Mouse (Mus musculus) spleen, postnatal 10 days (tissue): ENCODE data around the gene Abcc4.
A peak's percentile ranks its signal among the peaks of the same experiment; 100 is the strongest.

Experiments
- DNase-seq, 2 experiments: peaks; one replicate each; pipeline ENCODE4 v3.0.0; 2021 to 2022; ENCODE audit warnings: low spot score in 2 of 2

Abcc4 gene

GRCm38 (mm10) chr14:118705808-118706731 is at the start of gene Abcc4:
Abcc4 (minus strand) TSS chr14:118706219.
- peak; percentile 87 for DNase-seq

- peak in 1 of 2 experiments; percentile 9 for DNase-seq
Observed at GRCm38 (mm10) chr14:118751193-118751753, 45.3 kb upstream of the Abcc4 start.

- peak; percentile 41 to 53 for DNase-seq
Observed at GRCm38 (mm10) chr14:118750505-118751192, 44.6 kb upstream of the Abcc4 start.

- peak in 1 of 2 experiments; percentile 6 for DNase-seq
Observed at GRCm38 (mm10) chr14:118749715-118750114, 43.7 kb upstream of the Abcc4 start.

DNA sequence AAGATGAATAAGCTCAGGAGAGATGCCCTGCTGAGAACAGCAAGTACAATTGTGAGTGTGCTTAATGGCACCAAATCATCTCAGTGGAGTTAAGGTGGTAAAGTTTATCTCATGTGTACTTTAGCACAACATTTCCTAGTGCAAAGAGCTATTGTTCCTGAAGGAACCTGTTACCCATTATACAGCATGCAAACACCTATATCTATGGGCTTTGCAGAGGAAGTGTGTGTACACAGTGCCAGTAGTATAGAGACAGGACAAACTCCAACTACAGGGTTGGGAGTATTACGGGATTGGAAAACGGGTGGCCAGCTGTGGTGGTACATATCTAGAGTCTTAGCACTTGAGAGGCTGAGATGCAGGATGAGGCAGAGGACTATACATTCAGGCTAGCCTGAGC is 43.0 kb upstream of the Abcc4 start:
- peak in 1 of 2 experiments; percentile 2 for DNase-seq

DNA sequence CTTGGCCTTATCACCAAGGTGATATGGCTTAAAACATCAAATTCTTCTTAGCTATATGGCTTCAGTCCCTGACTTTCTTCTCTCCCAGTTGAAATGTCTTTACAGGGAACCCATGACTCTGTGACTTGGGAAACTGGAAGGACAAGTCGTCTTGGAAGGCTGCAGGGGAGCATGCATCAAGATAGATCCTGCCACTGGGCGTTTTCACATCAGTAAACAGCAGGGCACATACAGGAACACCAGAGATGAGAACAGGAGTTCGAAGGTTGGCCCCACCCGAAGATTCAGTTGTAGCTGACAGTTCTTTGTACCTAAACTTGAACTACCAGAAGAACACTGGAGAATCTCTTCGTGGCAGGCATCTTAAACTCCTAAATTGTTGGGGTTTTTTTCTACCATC is 36.8 kb upstream of the Abcc4 start:
- no peak for DNase-seq

DNA sequence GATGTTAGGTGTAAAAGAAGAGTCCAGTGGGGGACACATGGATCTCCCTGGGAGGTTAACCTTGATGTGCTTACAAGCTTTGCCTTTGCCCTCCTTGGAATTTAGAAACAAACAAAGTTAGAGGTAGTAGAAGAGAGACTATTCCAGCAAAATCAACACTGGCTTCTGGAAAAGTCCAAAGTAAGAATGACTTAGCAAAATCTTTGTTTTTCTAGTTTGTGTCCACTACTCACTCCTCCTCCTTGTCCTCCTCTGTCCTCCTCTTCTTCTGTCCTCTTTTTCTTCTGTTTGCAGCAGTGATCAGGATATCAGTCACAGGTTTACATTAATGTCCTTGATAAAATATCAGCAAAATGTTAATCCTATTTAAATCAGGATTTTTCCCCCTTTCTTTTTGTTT is 35.8 kb upstream of the Abcc4 start:
- no peak for DNase-seq

DNA sequence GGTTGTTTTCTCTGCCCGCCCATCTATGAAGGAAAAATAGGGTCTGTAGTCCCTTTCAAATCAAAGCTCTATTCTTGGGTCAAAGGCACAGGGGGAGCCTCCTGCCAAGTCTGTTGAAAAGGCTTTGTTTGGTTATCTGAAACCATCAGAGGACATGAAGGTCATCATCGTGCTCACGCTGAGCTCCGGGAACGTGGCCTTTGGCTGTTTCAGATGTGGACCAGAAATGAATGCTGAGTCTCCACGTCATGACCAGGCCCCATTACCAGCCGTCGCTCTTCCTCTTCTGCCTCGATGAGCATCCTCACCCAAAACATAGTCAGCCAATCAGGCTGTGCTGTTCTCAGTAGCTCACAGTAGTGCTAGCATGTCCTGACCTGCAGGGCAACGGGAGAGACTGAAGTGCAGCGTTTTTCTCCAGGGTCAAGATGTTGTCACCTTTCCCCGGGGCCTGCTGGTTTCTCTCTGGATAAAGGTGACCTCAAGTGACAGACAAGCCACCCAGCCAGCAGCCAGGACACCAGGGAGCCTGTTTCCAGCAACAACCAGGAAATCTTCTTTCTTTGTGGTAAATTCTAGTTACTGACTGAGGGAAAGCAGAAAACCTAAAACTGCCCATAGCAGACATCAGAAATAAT is 31.4 kb upstream of the Abcc4 start:
- peak in 1 of 2 experiments; percentile 10 for DNase-seq

GRCm38 (mm10) chr14:118735114-118735513 is 29.1 kb upstream of the Abcc4 start:
- no peak for DNase-seq

DNA sequence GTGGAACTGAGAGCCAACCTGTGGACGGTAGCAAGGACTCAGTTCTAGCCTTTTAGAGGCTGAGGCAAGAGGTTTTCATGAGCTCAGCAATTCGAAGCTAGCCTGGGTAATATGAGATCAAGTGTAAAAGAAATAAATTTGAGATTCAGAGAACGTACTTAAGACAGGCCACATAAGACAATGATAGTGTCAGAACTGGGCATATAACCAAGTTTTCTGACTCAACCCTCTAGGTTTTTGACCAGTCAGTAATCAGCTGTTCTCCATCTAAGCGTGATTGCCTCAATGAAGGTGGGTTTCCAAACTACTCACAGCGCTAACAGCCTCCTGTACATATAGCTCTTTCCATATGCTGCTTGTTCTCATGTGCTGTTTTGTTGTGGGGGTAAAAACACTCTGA is 27.1 kb upstream of the Abcc4 start:
- no peak for DNase-seq

DNA sequence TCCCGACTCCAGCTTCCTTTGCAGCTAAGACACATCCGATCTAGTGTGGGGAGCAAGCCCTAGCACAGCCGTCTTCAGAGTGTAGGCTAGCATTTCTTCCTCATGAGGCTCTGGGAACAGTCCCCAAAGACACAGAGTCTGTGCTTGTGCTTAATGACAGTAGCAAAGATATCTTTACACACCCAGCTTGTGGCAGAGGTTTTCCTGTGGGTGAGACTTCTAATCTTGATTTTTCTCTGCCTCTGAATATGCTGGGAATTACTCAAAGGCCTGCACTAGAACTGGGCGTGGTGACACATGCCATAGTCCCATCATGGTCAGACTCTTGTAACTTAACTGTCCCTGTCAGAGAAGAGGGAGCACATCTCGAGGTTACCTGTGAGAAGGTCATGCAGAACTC is 24.6 kb upstream of the Abcc4 start:
- DNase-seq, result no peak

DNA sequence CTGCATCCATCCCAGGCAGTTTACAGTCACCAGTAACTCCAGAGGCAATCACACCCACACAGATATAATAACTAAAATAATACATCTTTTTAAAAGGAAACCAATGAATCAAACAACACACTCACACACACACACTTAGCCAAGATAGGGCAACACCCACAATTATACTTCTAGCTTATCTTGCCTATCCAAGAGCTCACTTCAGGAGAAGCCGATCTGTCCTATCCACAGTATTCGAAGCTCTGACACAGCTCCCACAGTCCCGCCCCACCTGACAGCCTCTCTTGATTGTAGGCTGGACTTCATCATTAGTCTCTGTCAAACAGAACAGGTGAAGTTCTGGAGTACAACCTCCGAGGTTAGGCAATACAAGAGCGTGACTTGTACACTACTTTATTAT is 19.4 kb upstream of the Abcc4 start:
- no peak for DNase-seq

DNA sequence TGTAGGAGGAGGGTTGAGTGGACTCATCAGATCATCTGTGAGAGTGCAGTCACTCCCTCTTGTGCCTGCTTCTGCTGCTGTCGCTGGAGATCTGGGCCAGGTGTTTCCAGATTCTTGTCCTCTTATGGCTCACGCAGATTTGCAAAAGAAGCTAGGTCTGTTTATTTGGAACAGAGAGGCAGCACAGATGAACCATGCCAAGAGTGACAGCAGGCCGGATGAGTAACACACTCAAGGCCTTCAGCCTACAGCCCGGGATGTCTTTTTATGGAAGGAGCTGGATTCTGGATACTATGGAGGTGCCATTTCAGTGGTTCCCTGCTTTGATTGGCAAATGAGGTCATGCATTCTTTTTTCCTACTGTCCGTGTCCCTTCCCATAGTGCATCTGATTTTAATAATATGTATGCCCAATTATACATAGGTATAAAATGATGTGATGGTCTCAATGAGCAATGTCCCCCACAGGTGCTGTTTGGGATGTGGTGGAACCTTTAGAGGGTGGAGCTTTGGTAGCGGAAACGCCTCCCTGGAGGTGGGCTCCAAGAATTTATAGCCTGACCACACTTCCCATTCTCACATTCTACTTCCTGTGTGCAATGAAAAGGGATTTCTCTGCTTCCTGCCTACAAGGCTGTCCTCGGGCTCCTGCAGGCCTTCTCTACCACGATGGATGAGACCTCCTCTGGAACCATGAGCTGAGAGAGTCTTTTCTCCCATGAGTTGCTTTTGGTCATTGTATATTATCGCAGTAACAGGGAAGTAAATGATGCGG is 18.1 kb upstream of the Abcc4 start:
- no peak for DNase-seq

- DNase-seq, result no peak
Observed at GRCm38 (mm10) chr14:118719566-118720174, 13.7 kb upstream of the Abcc4 start.

GRCm38 (mm10) chr14:118718576-118718975 is 12.6 kb upstream of the Abcc4 start:
- DNase-seq, result no peak

- no peak for DNase-seq
Observed at GRCm38 (mm10) chr14:118716372-118717312, 10.6 kb upstream of the Abcc4 start.

GRCm38 (mm10) chr14:118714720-118715119 is 8.7 kb upstream of the Abcc4 start:
- DNase-seq, result no peak

DNA sequence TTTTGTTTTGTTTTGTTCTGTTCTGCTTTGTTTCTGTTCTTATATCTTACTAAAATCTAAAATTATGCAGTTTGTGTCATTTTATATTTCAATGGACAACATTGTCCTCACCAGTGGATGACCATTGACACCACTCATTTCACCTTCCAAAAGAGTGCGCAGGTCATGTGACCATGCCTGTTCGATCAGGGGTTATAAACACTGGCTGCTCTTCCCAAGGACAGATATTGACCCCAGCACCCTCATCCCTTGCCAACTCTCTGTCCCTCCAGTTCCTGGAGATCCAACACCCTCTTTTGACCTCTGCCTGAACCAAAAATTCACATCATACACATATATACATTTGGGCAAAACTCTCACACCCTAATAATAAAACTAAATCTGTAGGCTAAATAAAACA is 8.3 kb upstream of the Abcc4 start:
- DNase-seq, result no peak

GRCm38 (mm10) chr14:118713869-118714268 is 7.8 kb upstream of the Abcc4 start:
- no peak for DNase-seq

DNA sequence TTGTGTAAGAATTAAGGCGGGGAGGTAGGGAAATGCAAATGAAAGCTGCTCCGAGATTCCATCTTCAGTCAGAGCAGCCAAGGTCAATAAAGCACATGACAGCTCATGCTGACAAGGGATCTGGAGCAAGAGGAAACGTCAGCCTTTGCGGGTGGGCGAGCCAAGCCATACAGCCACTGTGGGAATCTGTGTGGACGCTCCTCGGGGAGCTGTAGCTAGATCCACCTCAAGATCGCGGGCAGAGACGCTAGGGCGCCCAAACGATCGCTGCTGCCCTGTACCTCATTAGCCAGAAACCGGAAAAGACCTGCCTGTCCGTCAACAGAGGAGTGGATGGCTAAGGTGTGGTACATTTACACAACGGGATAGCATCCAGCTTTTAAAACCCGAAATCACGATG is 7.4 kb upstream of the Abcc4 start:
- DNase-seq, result no peak
